Mouse (Mus musculus): ENCODE data around the gene Ces2h.

DNA sequence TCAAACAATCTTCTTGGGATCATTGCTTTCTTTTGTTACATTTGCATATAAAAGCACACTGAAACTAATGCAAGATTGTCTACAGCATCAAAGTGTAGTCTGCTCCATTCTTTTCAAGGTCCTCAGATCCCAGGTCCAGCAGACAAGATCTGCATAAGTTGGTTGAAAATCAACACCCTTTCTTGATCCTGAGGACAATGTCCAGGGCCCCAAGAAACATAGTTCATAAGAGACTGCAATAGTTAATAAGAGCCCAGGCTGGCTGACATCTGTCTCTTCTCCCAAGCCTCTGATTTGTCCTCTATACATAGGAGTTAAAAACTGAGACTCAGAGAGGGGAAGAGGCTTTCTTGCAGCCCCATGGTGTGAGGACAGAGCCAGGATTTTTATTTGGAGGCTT lies 68.3 kb downstream of the Ces2h start:
- TF ChIP-seq POLR2A (IDR thresholded peaks at IDR 0.05; ENCODE audit: borderline replicate concordance, low read depth, low read length) (no peak), CTCF (IDR thresholded peaks at IDR 0.05; ENCODE audit: low read depth, low read length) (no peak)
